Mouse (Mus musculus) hindbrain, embryonic 13.5 days (tissue): ENCODE results near the gene Gng7. TPM values are rescaled to one million over a fixed set of nuclear protein-coding genes. Genes with fewer than 3 reads are reported as not detected.
A peak's percentile ranks its signal among the peaks of the same experiment; 100 is the strongest.

Source experiments
- ATAC-seq: fragments of 200-750 bp; cut with Nextera tagmentation; 2 replicates; pipeline ENCODE4 v1.8.0; 2017; ENCODE audit warnings: moderate TSS enrichment; ENCODE audit not compliant: low FRiP score
- H3K27ac ChIP-seq: fragments of 300-500 bp; sonication (generic); 2 replicates; pipeline ENCODE4 v1.5.1; 2015; ENCODE audit warnings: inconsistent platforms, mild to moderate bottlenecking, moderate library complexity
- H3K27me3 ChIP-seq: fragments of 300-500 bp; sonication (generic); 2 replicates; pipeline ENCODE4 v1.6.1; 2015; ENCODE audit warnings: mild to moderate bottlenecking, inconsistent platforms
- H3K36me3 ChIP-seq: fragments of 300-500 bp; sonication (generic); 2 replicates; pipeline ENCODE4 v1.6.1; 2015; ENCODE audit warnings: mild to moderate bottlenecking, inconsistent platforms
- H3K4me1 ChIP-seq: fragments of 300-500 bp; sonication (generic); replicated peaks from 2 replicates; pipeline ENCODE4 v1.6.1; 2015; ENCODE audit warnings: inconsistent platforms
- H3K4me2 ChIP-seq: fragments of 300-500 bp; sonication (generic); 2 replicates; pipeline ENCODE4 v1.6.1; 2015; ENCODE audit warnings: inconsistent platforms, mild to moderate bottlenecking, moderate library complexity
- H3K4me3 ChIP-seq: fragments of 300-500 bp; sonication (generic); 2 replicates; pipeline ENCODE4 v1.5.1; 2015; ENCODE audit warnings: mild to moderate bottlenecking, inconsistent platforms
- H3K9ac ChIP-seq: fragments of 300-500 bp; sonication (generic); 2 replicates; pipeline ENCODE4 v1.6.1; 2015; ENCODE audit warnings: mild to moderate bottlenecking, inconsistent platforms
- H3K9me3 ChIP-seq: fragments of 300-500 bp; sonication (generic); 2 replicates; pipeline ENCODE4 v1.6.1; 2016; ENCODE audit warnings: inconsistent platforms
- WGBS: fragments of 180-500 bp; shearing (Covaris S2); methylation state at CpG from one replicate; pipeline ENCODE4 v1.1.7; 2015; 5-methylcytosine and 5-hydroxymethylcytosine counted together
- polyA plus RNA-seq: library from polyadenylated mRNA; unstranded; fragments of >200 nt; fragmentation: Nextera tagmentation; extraction: Ambion mirVana; gene quantifications from 2 replicates; pipeline ENCODE4 v1.2.1, GENCODE M21; 2015

The Gng7 gene
- polyA plus RNA-seq, 1 experiment from 2014 or later, result 13.5 TPM

DNA sequence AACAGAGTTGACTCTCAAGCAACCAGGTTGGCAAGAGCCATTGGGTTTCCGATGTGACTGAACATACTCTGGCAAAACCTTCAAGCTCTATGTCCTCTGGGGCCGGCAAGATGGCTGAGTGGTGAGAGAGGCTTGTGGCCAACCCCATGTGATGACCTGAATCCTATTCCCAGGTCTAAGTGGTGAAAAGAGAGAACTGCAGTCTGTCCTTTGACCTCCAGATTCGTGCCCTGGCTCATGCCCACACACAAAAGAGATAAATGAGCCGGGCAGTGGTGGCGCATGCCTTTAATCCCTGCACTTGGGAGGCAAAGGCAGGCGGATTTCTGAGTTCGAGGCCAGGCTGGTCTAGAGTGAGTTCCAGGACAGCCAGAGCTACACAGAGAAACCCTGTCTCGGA is 44.6 kb downstream of the Gng7 start:
- Histone ChIP-seq H3K9me3 (peaks cover 5% of the 10 kb centered on the region; the same call in 1 of the 2 replicates), H3K9ac (no peak overlapping the region), H3K27me3 (no peaks in the 10 kb centered on the region), H3K4me2 (no peak overlapping the region), H3K4me3 (no peak overlapping the region), H3K4me1 (peaks cover 17% of the 10 kb centered on the region), H3K36me3 (no peaks in the 10 kb centered on the region), H3K27ac (no peak overlapping the region)
- 83% methylated on average over 8 of the region's 8 CpGs for WGBS
- ATAC-seq, result no peak

- H3K36me3 ChIP-seq, result no peaks in the 10 kb centered on the region
- peaks cover 17% of the 10 kb centered on the region for H3K4me1 ChIP-seq
- no peak overlapping the region for H3K4me2 ChIP-seq
- no peaks in the 10 kb centered on the region for H3K27me3 ChIP-seq
- no peak overlapping the region for H3K4me3 ChIP-seq
- peaks cover 5% of the 10 kb centered on the region; the same call in 1 of the 2 replicates for H3K9me3 ChIP-seq
- no peak overlapping the region for H3K27ac ChIP-seq
- ATAC-seq, result no peak
- H3K9ac ChIP-seq, result no peak overlapping the region
- 78% methylated on average over 3 of the region's 3 CpGs for WGBS
Measured at GRCm38 (mm10) chr10:80969298-80969697, 45.4 kb downstream of the Gng7 start.

- H3K4me3 ChIP-seq, result no peak overlapping the region
- WGBS, result 93% methylated on average over 4 of the region's 4 CpGs
Measured at GRCm38 (mm10) chr10:80968106-80968505, 46.6 kb downstream of the Gng7 start.

DNA sequence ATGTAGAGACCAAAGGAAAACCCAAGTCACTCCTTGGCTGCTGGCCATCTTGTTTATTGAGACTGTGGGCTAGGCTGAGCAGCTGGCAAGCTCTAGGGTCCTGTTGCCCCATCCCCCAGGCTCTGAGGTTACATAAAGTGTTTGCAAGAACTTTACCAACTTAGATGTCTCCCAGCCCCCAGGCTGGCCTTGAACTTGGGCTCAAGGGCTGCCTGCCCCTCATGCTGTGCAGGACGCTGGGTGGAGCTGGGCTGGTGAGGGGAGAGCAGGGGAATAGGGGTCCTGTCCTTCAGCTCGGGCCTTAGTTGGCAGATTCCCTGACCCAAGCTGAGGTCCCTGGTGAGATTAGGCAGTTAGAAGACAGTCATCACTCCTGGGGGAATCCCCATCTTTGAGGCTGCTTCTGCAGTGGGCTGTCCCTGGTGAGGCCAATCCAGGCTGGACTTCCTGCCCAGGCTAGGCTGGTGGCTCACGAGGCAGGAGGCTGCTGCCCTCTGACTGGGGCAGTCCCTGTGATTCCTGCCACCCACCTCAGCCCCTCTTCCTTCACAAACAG is 47.6 kb downstream of the Gng7 start:
- 70% methylated on average over 3 of the region's 3 CpGs for WGBS
- Histone ChIP-seq H3K4me1 (peaks cover 17% of the 10 kb centered on the region), H3K27me3 (no peaks in the 10 kb centered on the region), H3K9ac (no peak overlapping the region), H3K9me3 (peaks cover 5% of the 10 kb centered on the region; the same call in 1 of the 2 replicates), H3K4me3 (no peak overlapping the region), H3K4me2 (no peak overlapping the region), H3K27ac (no peak overlapping the region), H3K36me3 (no peaks in the 10 kb centered on the region)
- ATAC-seq, result no peak

More at GRCm38 (mm10) chr10:80968106-80968505, 46.6 kb downstream of the Gng7 start:
- no peak overlapping the region for H3K27ac ChIP-seq
- no peak for ATAC-seq
- H3K36me3 ChIP-seq, result no peaks in the 10 kb centered on the region
- H3K4me1 ChIP-seq, result peaks cover 24% of the 10 kb centered on the region
- peaks cover 5% of the 10 kb centered on the region; the same call in 1 of the 2 replicates for H3K9me3 ChIP-seq
- no peaks in the 10 kb centered on the region for H3K27me3 ChIP-seq
- H3K9ac ChIP-seq, result no peak overlapping the region
- H3K4me2 ChIP-seq, result no peak overlapping the region

DNA sequence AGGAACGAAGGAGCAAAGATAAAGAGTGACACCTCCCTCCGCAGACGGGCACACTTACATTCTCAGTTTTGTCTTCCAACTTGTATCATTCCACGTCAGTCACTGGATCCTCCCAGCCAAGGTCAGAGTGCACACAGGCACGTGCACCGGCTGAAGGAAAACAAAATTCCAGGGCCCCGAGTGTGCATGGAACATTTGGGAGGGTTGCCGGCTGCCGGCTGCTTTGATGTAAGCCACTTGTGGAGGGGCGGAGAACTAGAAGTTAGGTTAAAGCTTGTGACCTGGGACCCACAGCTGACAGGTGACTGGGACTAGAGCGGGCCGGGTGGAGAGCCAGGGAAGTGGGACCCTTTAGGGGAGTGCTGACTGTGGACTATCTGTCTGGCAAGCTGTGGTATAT is 48.4 kb downstream of the Gng7 start:
- no peak overlapping the region for H3K4me3 ChIP-seq
- H3K4me2 ChIP-seq, result no peak overlapping the region
- ATAC-seq, result no peak
- peaks cover 18% of the 10 kb centered on the region for H3K4me1 ChIP-seq
- H3K9ac ChIP-seq, result no peak overlapping the region
- 56% methylated on average over 12 of the region's 12 CpGs for WGBS
- H3K27me3 ChIP-seq, result 0 out of 2 replicates have a peak, but pooled peaks cover under 1% of the 10 kb centered on the region
- peaks cover 5% of the 10 kb centered on the region; the same call in 1 of the 2 replicates for H3K9me3 ChIP-seq
- H3K27ac ChIP-seq, result no peak overlapping the region
- H3K36me3 ChIP-seq, result no peaks in the 10 kb centered on the region

DNA sequence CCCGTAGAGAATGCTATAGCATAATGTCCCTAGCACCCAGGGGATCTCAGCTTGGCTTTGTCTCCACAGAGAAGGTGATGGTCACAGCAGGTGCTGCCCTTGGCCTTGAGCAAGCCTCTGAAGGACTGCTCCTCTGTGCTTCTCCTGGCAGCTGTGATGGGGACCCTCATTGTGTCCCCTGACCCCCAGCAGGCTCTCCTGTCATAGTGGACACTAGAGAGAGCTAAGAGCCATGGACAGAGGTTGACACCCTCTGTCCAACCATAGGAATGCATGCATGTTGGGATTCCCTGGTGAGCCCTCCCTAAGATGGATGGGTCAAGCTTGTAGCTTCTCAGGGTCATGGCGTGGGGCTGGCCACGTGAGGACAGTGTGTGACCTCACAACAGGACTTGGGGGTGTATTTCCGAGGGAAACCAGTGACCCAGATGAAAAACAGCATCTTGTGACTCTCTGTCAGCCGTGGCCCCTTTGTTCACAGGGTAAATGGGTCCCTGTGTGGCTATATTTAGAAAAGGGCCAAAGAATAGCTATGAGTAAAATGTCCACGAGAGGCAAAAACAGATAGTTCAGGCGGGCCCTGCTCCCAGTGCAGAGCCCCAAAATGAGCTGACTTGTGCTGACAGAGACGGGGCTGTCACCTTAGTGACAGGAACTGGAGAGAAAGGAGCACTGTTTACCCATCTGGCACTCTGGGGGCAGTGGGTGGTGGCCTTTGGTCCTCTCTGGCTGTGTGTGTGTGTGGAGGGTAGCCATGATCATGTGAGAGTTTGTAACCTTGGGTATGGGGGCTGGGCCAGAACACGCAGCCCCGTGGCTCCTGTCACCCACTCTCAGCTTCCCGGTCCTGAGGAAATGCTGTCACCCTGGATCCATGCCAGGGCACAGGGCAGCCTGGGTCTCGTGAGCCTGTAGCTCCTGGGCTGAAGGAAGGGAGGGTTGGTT is 51.4 kb downstream of the Gng7 start:
- H3K27me3 ChIP-seq, result 0 out of 2 replicates have a peak, but pooled peaks cover 10% of the 10 kb centered on the region
- no peak overlapping the region for H3K27ac ChIP-seq
- H3K36me3 ChIP-seq, result no peaks in the 10 kb centered on the region
- H3K4me2 ChIP-seq, result no peak overlapping the region
- no peaks in the 10 kb centered on the region for H3K9me3 ChIP-seq
- H3K9ac ChIP-seq, result no peak overlapping the region
- peaks cover 23% of the 10 kb centered on the region for H3K4me1 ChIP-seq
- 50% methylated on average over 12 of the region's 12 CpGs for WGBS
- H3K4me3 ChIP-seq, result no peak overlapping the region
- ATAC-seq, result no peak

DNA sequence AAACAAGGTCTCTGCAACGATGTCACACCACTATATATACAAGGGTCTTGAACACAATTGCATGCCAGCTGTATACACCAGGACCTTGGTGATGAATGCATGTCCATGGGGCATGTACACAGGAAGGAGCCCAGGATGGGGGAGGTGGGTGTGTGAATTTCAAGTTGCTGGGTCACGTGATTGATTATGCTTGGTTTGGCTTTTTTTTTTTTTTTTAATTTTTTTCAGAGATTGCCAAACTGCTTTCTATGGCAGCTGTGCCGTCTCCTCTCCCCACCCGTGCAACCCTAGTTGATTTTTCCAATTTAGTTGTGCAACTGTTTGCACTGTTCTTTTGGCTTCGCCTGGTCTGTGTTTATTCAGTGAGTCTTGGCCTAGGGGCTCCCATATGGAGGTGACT is 52.2 kb downstream of the Gng7 start:
- Histone ChIP-seq H3K4me1 (peaks cover 23% of the 10 kb centered on the region), H3K27me3 (0 out of 2 replicates have a peak, but pooled peaks cover 10% of the 10 kb centered on the region), H3K9me3 (no peaks in the 10 kb centered on the region), H3K27ac (no peak overlapping the region), H3K4me2 (no peak overlapping the region), H3K9ac (no peak overlapping the region), H3K36me3 (no peaks in the 10 kb centered on the region), H3K4me3 (no peak overlapping the region)
- 77% methylated on average over 5 of the region's 5 CpGs for WGBS
- no peak for ATAC-seq

- Histone ChIP-seq H3K4me1 (peaks cover 18% of the 10 kb centered on the region), H3K27ac (0 out of 2 replicates have a peak overlapping the region, but pooled peaks have one; percentile 18)
- 53% methylated on average over 10 of the region's 10 CpGs for WGBS
Measured at GRCm38 (mm10) chr10:80962051-80962472, 52.7 kb downstream of the Gng7 start.

GRCm38 (mm10) chr10:80960551-80961508 is 53.9 kb downstream of the Gng7 start:
- no peak overlapping the region for H3K9ac ChIP-seq
- no peak overlapping the region for H3K4me2 ChIP-seq
- no peaks in the 10 kb centered on the region for H3K9me3 ChIP-seq
- no peak overlapping the region for H3K4me3 ChIP-seq
- H3K36me3 ChIP-seq, result no peaks in the 10 kb centered on the region
- no peak overlapping the region for H3K27ac ChIP-seq
- WGBS, result 13% methylated on average over 16 of the region's 16 CpGs
- H3K27me3 ChIP-seq, result 0 out of 2 replicates have a peak, but pooled peaks cover 10% of the 10 kb centered on the region
- peaks cover 17% of the 10 kb centered on the region for H3K4me1 ChIP-seq
- ATAC-seq, result no peak

More at GRCm38 (mm10) chr10:80962051-80962472, 52.7 kb downstream of the Gng7 start:
- H3K27me3 ChIP-seq, result 0 out of 2 replicates have a peak, but pooled peaks cover 10% of the 10 kb centered on the region
- H3K9me3 ChIP-seq, result no peaks in the 10 kb centered on the region
- H3K36me3 ChIP-seq, result no peaks in the 10 kb centered on the region
- no peak overlapping the region for H3K4me2 ChIP-seq
- H3K9ac ChIP-seq, result no peak overlapping the region
- no peak overlapping the region for H3K4me3 ChIP-seq
- no peak for ATAC-seq

DNA sequence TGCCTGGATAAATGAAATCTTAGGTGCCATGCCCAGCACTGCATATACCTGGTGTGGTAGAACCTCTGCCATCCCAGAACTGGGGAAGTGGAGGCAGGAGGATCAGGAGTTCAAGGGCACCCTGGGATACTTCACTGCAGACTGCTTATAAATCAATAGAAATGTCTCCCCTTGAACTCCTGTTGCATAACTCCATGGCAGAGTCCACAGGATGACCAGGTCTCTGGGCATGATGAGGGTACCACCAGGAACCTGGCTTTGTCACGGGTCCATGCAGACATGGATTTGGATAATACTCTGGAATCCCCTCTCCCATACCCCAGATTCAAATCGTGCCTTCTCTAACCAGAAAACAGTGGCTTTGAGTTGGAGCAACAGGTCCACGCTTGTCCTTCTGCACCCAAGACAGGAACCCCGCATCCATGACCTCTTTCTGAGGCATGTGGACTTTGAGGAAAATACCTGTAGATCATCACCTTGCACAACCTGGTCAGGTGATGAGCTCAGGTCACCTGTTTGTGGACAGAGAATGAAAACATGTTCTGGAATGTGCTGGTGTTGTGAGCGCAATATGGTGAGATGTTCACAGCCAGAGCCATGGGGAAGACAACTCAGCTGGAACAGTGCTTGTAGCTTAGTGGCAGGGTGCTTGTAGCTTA is 55.6 kb downstream of the Gng7 start:
- H3K4me2 ChIP-seq, result no peak overlapping the region
- WGBS, result 89% methylated on average over 5 of the region's 5 CpGs
- H3K9me3 ChIP-seq, result no peaks in the 10 kb centered on the region
- H3K36me3 ChIP-seq, result no peaks in the 10 kb centered on the region
- H3K4me1 ChIP-seq, result peaks cover 21% of the 10 kb centered on the region
- H3K27me3 ChIP-seq, result 0 out of 2 replicates have a peak, but pooled peaks cover 10% of the 10 kb centered on the region
- ATAC-seq, result no peak
- no peak overlapping the region for H3K4me3 ChIP-seq
- no peak overlapping the region for H3K27ac ChIP-seq
- H3K9ac ChIP-seq, result no peak overlapping the region

DNA sequence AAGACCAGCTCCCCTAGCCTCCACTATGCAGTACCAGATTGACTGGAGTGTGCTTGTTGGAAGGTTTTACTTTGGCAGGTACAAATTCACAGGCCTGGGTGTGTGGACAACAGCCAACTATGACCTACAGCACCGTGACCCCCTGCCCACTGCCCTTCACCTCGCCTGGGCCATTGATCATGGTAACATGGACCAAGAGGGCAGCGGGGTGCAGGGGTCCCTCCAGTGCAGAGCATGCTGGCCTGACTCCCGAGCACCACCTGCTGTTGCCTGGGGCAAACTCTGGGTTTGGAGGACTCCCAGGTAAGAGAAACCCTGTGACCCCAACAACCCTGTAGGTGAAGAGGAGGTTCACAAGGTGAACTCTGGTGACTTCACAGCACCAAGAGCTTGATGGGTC is 57.0 kb downstream of the Gng7 start:
- WGBS, result 73% methylated on average over 4 of the region's 4 CpGs
- Histone ChIP-seq H3K27ac (no peak overlapping the region), H3K9me3 (no peaks in the 10 kb centered on the region), H3K27me3 (0 out of 2 replicates have a peak, but pooled peaks cover 10% of the 10 kb centered on the region), H3K4me1 (peaks cover 11% of the 10 kb centered on the region), H3K9ac (no peak overlapping the region), H3K4me3 (no peak overlapping the region), H3K36me3 (no peaks in the 10 kb centered on the region), H3K4me2 (no peak overlapping the region)
- no peak for ATAC-seq
